Mouse (Mus musculus): ENCODE data around the gene Sulf2.

GRCm38 (mm10) chr2:166179457-166180101 is 24.1 kb upstream of the Sulf2 start:
- TF ChIP-seq CTCF (IDR thresholded peaks at IDR 0.05; ENCODE audit: borderline replicate concordance, insufficient read depth, low read length): no peak
- TF ChIP-seq POLR2A (IDR thresholded peaks at IDR 0.05; ENCODE audit: low read depth, low read length): no peak
